Mouse (Mus musculus) intestine, embryonic 16.5 days (tissue): ENCODE results near the gene Ccdc174. TPM values are rescaled to one million over a fixed set of nuclear protein-coding genes. Genes with fewer than 3 reads are reported as not detected.

ENCODE experiments used
- ATAC-seq: fragments of 200-750 bp; cut with Nextera tagmentation; 2 replicates; pipeline ENCODE4 v1.8.0; 2017; ENCODE audit warnings: moderate TSS enrichment, moderate library complexity
- H3K27ac ChIP-seq: fragments of 300-500 bp; sonication (generic); 2 replicates; pipeline ENCODE4 v1.5.1; 2014; ENCODE audit warnings: mild to moderate bottlenecking, low read length
- H3K27me3 ChIP-seq: fragments of 300-500 bp; sonication (generic); replicated peaks from 2 replicates; pipeline ENCODE4 v1.6.1; 2014; ENCODE audit warnings: low read length, control low read depth, mixed read lengths; ENCODE audit not compliant: control insufficient read depth, insufficient read depth
- H3K36me3 ChIP-seq: fragments of 300-500 bp; sonication (generic); 2 replicates; pipeline ENCODE4 v1.6.1; 2014; ENCODE audit warnings: low read length, control low read depth; ENCODE audit not compliant: control insufficient read depth, insufficient read depth
- H3K4me1 ChIP-seq: fragments of 300-500 bp; sonication (generic); 2 replicates; pipeline ENCODE4 v1.6.1; 2014; ENCODE audit warnings: low read length, control low read depth, mixed read lengths; ENCODE audit not compliant: control insufficient read depth, insufficient read depth
- H3K4me2 ChIP-seq: fragments of 300-500 bp; sonication (generic); 2 replicates; pipeline ENCODE4 v1.6.1; 2014; ENCODE audit warnings: low read depth, low read length, control low read depth
- H3K4me3 ChIP-seq: fragments of 300-500 bp; sonication (generic); 2 replicates; pipeline ENCODE4 v1.5.1; 2014; ENCODE audit warnings: mild to moderate bottlenecking, low read length
- H3K9ac ChIP-seq: fragments of 300-500 bp; sonication (generic); 2 replicates; pipeline ENCODE4 v1.6.1; 2014; ENCODE audit warnings: low read depth, low read length
- H3K9me3 ChIP-seq: fragments of 300-500 bp; sonication (generic); 2 replicates; pipeline ENCODE4 v1.6.1; 2016; ENCODE audit warnings: low read length, control low read depth; ENCODE audit not compliant: control insufficient read depth
- WGBS: fragments of 180-500 bp; shearing (Covaris S2); extraction: QIAGEN DNeasy Blood & Tissue Kit; methylation state at CpG from one replicate; pipeline ENCODE4 v1.1.7; 2014; 5-methylcytosine and 5-hydroxymethylcytosine counted together
- polyA plus RNA-seq: library from polyadenylated mRNA; unstranded; fragments of >200 nt; fragmentation: Nextera tagmentation; extraction: Ambion mirVana; gene quantifications from 2 replicates; pipeline ENCODE4 v1.2.1, GENCODE M21; 2015

Ccdc174 gene
- polyA plus RNA-seq: 21.5 and 22.2 TPM in 2 replicates

- peak; percentile 95 for ATAC-seq
- Histone ChIP-seq H3K4me1 (0 out of 2 replicates have a peak, but pooled peaks cover 4% of the 10 kb centered on the region), H3K27me3 (no peaks in the 10 kb centered on the region), H3K4me2 (peak within 1 kb of the TSS; percentile 72), H3K27ac (peak within 1 kb of the TSS; percentile 57), H3K36me3 (peaks cover 7% of the 10 kb centered on the region; the same call in 1 of the 2 replicates), H3K9me3 (no peaks in the 10 kb centered on the region), H3K9ac (peak within 1 kb of the TSS; percentile 90), H3K4me3 (peak within 1 kb of the TSS; percentile 83)
- WGBS: under 1% methylated on average over 47 of the region's 47 CpGs
These were observed at the start of gene Ccdc174 for GRCm38 (mm10) chr6:91877885-91878651. Ccdc174 (plus strand) TSS chr6:91878053.

- Histone ChIP-seq H3K9me3 (no peaks in the 10 kb centered on the region), H3K4me3 (no peak overlapping the region), H3K4me1 (0 out of 2 replicates have a peak, but pooled peaks cover 4% of the 10 kb centered on the region), H3K27ac (no peak overlapping the region), H3K27me3 (peaks cover 9% of the 10 kb centered on the region), H3K36me3 (no peaks in the 10 kb centered on the region), H3K9ac (no peak overlapping the region), H3K4me2 (no peak overlapping the region)
- no peak for ATAC-seq
- 35% methylated on average over 3 of the region's 3 CpGs for WGBS
These were observed 44.9 kb upstream of the Ccdc174 start for GRCm38 (mm10) chr6:91832863-91833440.

- peaks cover 13% of the 10 kb centered on the region for H3K4me1 ChIP-seq
- H3K4me2 ChIP-seq: no peak overlapping the region
- ATAC-seq: no peak
- no peak overlapping the region for H3K9ac ChIP-seq
- 14% methylated on average over 23 of the region's 23 CpGs for WGBS
- no peak overlapping the region for H3K27ac ChIP-seq
- H3K9me3 ChIP-seq: no peaks in the 10 kb centered on the region
- no peak overlapping the region for H3K4me3 ChIP-seq
- peaks cover 45% of the 10 kb centered on the region for H3K27me3 ChIP-seq
- no peaks in the 10 kb centered on the region for H3K36me3 ChIP-seq
These were observed 38.6 kb upstream of the Ccdc174 start for GRCm38 (mm10) chr6:91839010-91839871.

- Histone ChIP-seq H3K36me3 (no peaks in the 10 kb centered on the region), H3K9me3 (no peaks in the 10 kb centered on the region), H3K9ac (no peak overlapping the region), H3K4me2 (peak overlapping the region; percentile 84), H3K4me1 (peaks cover 8% of the 10 kb centered on the region), H3K27me3 (peaks cover 61% of the 10 kb centered on the region), H3K4me3 (peak overlapping the region; percentile 48), H3K27ac (no peak overlapping the region)
- 3% methylated on average over 46 of the region's 46 CpGs for WGBS
- no peak for ATAC-seq
These were observed 34.8 kb upstream of the Ccdc174 start for GRCm38 (mm10) chr6:91842897-91843627.

- H3K9ac ChIP-seq: no peak overlapping the region
- H3K4me3 ChIP-seq: peak overlapping the region; percentile 48
- H3K36me3 ChIP-seq: no peaks in the 10 kb centered on the region
- WGBS: 4% methylated on average over 66 of the region's 69 CpGs
- peaks cover 8% of the 10 kb centered on the region for H3K4me1 ChIP-seq
- no peaks in the 10 kb centered on the region for H3K9me3 ChIP-seq
- H3K4me2 ChIP-seq: peak overlapping the region; percentile 84
- H3K27ac ChIP-seq: no peak overlapping the region
- peaks cover 61% of the 10 kb centered on the region for H3K27me3 ChIP-seq
- peak; percentile 42; the same call in 1 of the 2 replicates for ATAC-seq
These were observed 34.2 kb upstream of the Ccdc174 start for GRCm38 (mm10) chr6:91843628-91844153.

GRCm38 (mm10) chr6:91852550-91852949 lies 25.3 kb upstream of the Ccdc174 start:
- Histone ChIP-seq H3K4me3 (no peak overlapping the region), H3K4me1 (no peaks in the 10 kb centered on the region), H3K27ac (no peak overlapping the region), H3K4me2 (no peak overlapping the region), H3K9ac (no peak overlapping the region), H3K27me3 (no peaks in the 10 kb centered on the region; the same call in 1 of the 2 replicates), H3K9me3 (no peaks in the 10 kb centered on the region), H3K36me3 (no peaks in the 10 kb centered on the region)
- WGBS: 7% methylated on average over 2 of the region's 2 CpGs
- no peak for ATAC-seq

GRCm38 (mm10) chr6:91858339-91858738 lies 19.5 kb upstream of the Ccdc174 start:
- Histone ChIP-seq H3K27ac (no peak overlapping the region), H3K27me3 (no peaks in the 10 kb centered on the region), H3K9ac (no peak overlapping the region), H3K9me3 (no peaks in the 10 kb centered on the region), H3K4me1 (no peaks in the 10 kb centered on the region), H3K4me3 (no peak overlapping the region), H3K36me3 (no peaks in the 10 kb centered on the region), H3K4me2 (no peak overlapping the region)
- WGBS: 65% methylated on average over 5 of the region's 5 CpGs
- no peak for ATAC-seq

- H3K4me2 ChIP-seq: no peak overlapping the region
- H3K27me3 ChIP-seq: no peaks in the 10 kb centered on the region
- H3K9me3 ChIP-seq: no peaks in the 10 kb centered on the region
- ATAC-seq: no peak
- H3K9ac ChIP-seq: no peak overlapping the region
- no peaks in the 10 kb centered on the region for H3K4me1 ChIP-seq
- no peaks in the 10 kb centered on the region for H3K36me3 ChIP-seq
- H3K27ac ChIP-seq: no peak overlapping the region
- H3K4me3 ChIP-seq: no peak overlapping the region
These were observed 15.0 kb upstream of the Ccdc174 start for GRCm38 (mm10) chr6:91862848-91863247.
